Mouse (Mus musculus): ENCODE results near the gene Apoa2. TPM values are rescaled to one million over a fixed set of nuclear protein-coding genes. Genes with fewer than 3 reads are reported as not detected.

The Apoa2 gene
- polyA plus RNA-seq, 1 experiment from 2014 or later: 20,306 TPM

GRCm38 (mm10) chr1:171260316-171260715, 35.5 kb downstream of the Apoa2 start:
- Histone ChIP-seq H3K4me1 (ENCODE audit: insufficient read depth) (peaks cover 14% of the 10 kb centered on the region), H3K27ac (ENCODE audit: low read depth) (no peak overlapping the region), H3K36me3 (replicated peaks; ENCODE audit: insufficient read depth, low read length) (no peaks in the 10 kb centered on the region), H3K9me3 (ENCODE audit: low read length) (no peaks in the 10 kb centered on the region), H3K27me3 (ENCODE audit: insufficient read depth, low read length) (0 out of 2 replicates have a peak, but pooled peaks cover 6% of the 10 kb centered on the region), H3K9ac (replicated peaks) (no peak overlapping the region), H3K4me3 (ENCODE audit: low read depth, low read length) (no peak overlapping the region), H3K4me2 (ENCODE audit: low read depth, low read length) (no peak overlapping the region)
- 26% methylated on average over 3 of the region's 3 CpGs for WGBS (ENCODE audit: insufficient replicate concordance)
- no peak for TF ChIP-seq CTCF (IDR thresholded peaks at IDR 0.05; ENCODE audit: low read depth)
- no peak for TF ChIP-seq EP300 (IDR thresholded peaks at IDR 0.05; ENCODE audit: low read depth)
- no peak for DNase-seq
- ATAC-seq: peak; percentile 45; the same call in 1 of the 2 replicates

- H3K9me3 ChIP-seq (ENCODE audit: low read length): no peaks in the 10 kb centered on the region
- H3K27me3 ChIP-seq (ENCODE audit: insufficient read depth, low read length): 0 out of 2 replicates have a peak, but pooled peaks cover 6% of the 10 kb centered on the region
- TF ChIP-seq CTCF (IDR thresholded peaks at IDR 0.05; ENCODE audit: low read depth) (no peak), EP300 (IDR thresholded peaks at IDR 0.05; ENCODE audit: low read depth) (no peak)
- peaks cover 14% of the 10 kb centered on the region for H3K4me1 ChIP-seq (ENCODE audit: insufficient read depth)
- H3K4me2 ChIP-seq (ENCODE audit: low read depth, low read length): peak overlapping the region; percentile 51
- H3K4me3 ChIP-seq (ENCODE audit: low read depth, low read length): no peak overlapping the region
- peak overlapping the region; percentile 41 for H3K27ac ChIP-seq (ENCODE audit: low read depth)
- H3K36me3 ChIP-seq (replicated peaks; ENCODE audit: insufficient read depth, low read length): no peaks in the 10 kb centered on the region
- H3K9ac ChIP-seq (replicated peaks): no peak overlapping the region; the same call in 1 of the 2 replicates
- 0% methylated on average over 8 of the region's 8 CpGs for WGBS (ENCODE audit: insufficient replicate concordance)
- no peak for DNase-seq
- ATAC-seq: peak; percentile 51
Measured at GRCm38 (mm10) chr1:171262594-171263130, 37.8 kb downstream of the Apoa2 start.

- peak; percentile 65 for ATAC-seq
- Histone ChIP-seq H3K27me3 (ENCODE audit: insufficient read depth, low read length) (0 out of 2 replicates have a peak, but pooled peaks cover 3% of the 10 kb centered on the region), H3K9ac (replicated peaks) (no peak overlapping the region), H3K27ac (ENCODE audit: low read depth) (0 out of 2 replicates have a peak overlapping the region, but pooled peaks have one; percentile 2), H3K4me3 (ENCODE audit: low read depth, low read length) (no peak overlapping the region), H3K9me3 (ENCODE audit: low read length) (no peaks in the 10 kb centered on the region), H3K36me3 (replicated peaks; ENCODE audit: insufficient read depth, low read length) (no peaks in the 10 kb centered on the region), H3K4me1 (ENCODE audit: insufficient read depth) (peaks cover 14% of the 10 kb centered on the region), H3K4me2 (ENCODE audit: low read depth, low read length) (peak overlapping the region; percentile 51; the same call in 1 of the 2 replicates)
- WGBS (ENCODE audit: insufficient replicate concordance): 4% methylated on average over 2 of the region's 2 CpGs
- TF ChIP-seq EP300 (IDR thresholded peaks at IDR 0.05; ENCODE audit: low read depth): no peak
- TF ChIP-seq CTCF (IDR thresholded peaks at IDR 0.05; ENCODE audit: low read depth): no peak
- no peak for DNase-seq
Measured at GRCm38 (mm10) chr1:171263185-171263611, 38.3 kb downstream of the Apoa2 start.

- TF ChIP-seq EP300 (IDR thresholded peaks at IDR 0.05; ENCODE audit: low read depth): no peak
- TF ChIP-seq CTCF (IDR thresholded peaks at IDR 0.05; ENCODE audit: low read depth): peak; percentile 67
- H3K27ac ChIP-seq (ENCODE audit: low read depth): 0 out of 2 replicates have a peak overlapping the region, but pooled peaks have one; percentile 2
- H3K36me3 ChIP-seq (replicated peaks; ENCODE audit: insufficient read depth, low read length): no peaks in the 10 kb centered on the region
- no peak overlapping the region for H3K9ac ChIP-seq (replicated peaks)
- no peak for DNase-seq
- 0 out of 2 replicates have a peak, but pooled peaks cover 3% of the 10 kb centered on the region for H3K27me3 ChIP-seq (ENCODE audit: insufficient read depth, low read length)
- H3K4me2 ChIP-seq (ENCODE audit: low read depth, low read length): no peak overlapping the region
- no peak for ATAC-seq
- peaks cover 14% of the 10 kb centered on the region for H3K4me1 ChIP-seq (ENCODE audit: insufficient read depth)
- 69% methylated on average over 3 of the region's 3 CpGs for WGBS (ENCODE audit: insufficient replicate concordance)
- no peaks in the 10 kb centered on the region for H3K9me3 ChIP-seq (ENCODE audit: low read length)
- H3K4me3 ChIP-seq (ENCODE audit: low read depth, low read length): no peak overlapping the region
Measured at GRCm38 (mm10) chr1:171263666-171264461, 39.0 kb downstream of the Apoa2 start.

- no peak overlapping the region for H3K9ac ChIP-seq (replicated peaks)
Measured at GRCm38 (mm10) chr1:171265971-171266744, 41.3 kb downstream of the Apoa2 start.

More at GRCm38 (mm10) chr1:171265971-171266744, 41.3 kb downstream of the Apoa2 start:
- H3K27ac ChIP-seq (ENCODE audit: low read depth): no peak overlapping the region
- no peak overlapping the region for H3K4me2 ChIP-seq (ENCODE audit: low read depth, low read length)
- no peaks in the 10 kb centered on the region for H3K36me3 ChIP-seq (replicated peaks; ENCODE audit: insufficient read depth, low read length)
- no peaks in the 10 kb centered on the region for H3K27me3 ChIP-seq (ENCODE audit: insufficient read depth, low read length)
- DNase-seq (no peak), ATAC-seq (no peak)
- H3K4me3 ChIP-seq (ENCODE audit: low read depth, low read length): no peak overlapping the region
- WGBS (ENCODE audit: insufficient replicate concordance): 43% methylated on average over 4 of the region's 4 CpGs
- TF ChIP-seq EP300 (IDR thresholded peaks at IDR 0.05; ENCODE audit: low read depth): no peak
- TF ChIP-seq CTCF (IDR thresholded peaks at IDR 0.05; ENCODE audit: low read depth): no peak
- no peaks in the 10 kb centered on the region for H3K9me3 ChIP-seq (ENCODE audit: low read length)
- peaks cover 20% of the 10 kb centered on the region for H3K4me1 ChIP-seq (ENCODE audit: insufficient read depth)
